Mouse (Mus musculus) heart, postnatal 25 days (tissue): ENCODE measurements around the gene Unc119b. TPM values are rescaled to one million over a fixed set of nuclear protein-coding genes. Genes with fewer than 3 reads are reported as not detected.
"Not testable (repeated sequence)": the region's sequence is repeated elsewhere in the genome, so short reads cannot be mapped to it uniquely, and the experiment has no call there.

Source experiments
- DNase-seq: peaks from one replicate; pipeline ENCODE4 v3.0.0; 2022; ENCODE audit warnings: low spot score
- intact Hi-C: fragments of 180-260 bp; cut with DNase I; formaldehyde crosslinking; loops from one replicate; pipeline ENCODE4 v1.15.1; 2025
- total RNA-seq, 2 experiments: library from RNA; stranded (reverse); gene quantifications; 2 replicates each; pipeline ENCODE4 v1.2.3; 2021

Gene Unc119b
- total RNA-seq, 2 experiments from 2014 or later = 18.9 to 21.9 TPM

DNA sequence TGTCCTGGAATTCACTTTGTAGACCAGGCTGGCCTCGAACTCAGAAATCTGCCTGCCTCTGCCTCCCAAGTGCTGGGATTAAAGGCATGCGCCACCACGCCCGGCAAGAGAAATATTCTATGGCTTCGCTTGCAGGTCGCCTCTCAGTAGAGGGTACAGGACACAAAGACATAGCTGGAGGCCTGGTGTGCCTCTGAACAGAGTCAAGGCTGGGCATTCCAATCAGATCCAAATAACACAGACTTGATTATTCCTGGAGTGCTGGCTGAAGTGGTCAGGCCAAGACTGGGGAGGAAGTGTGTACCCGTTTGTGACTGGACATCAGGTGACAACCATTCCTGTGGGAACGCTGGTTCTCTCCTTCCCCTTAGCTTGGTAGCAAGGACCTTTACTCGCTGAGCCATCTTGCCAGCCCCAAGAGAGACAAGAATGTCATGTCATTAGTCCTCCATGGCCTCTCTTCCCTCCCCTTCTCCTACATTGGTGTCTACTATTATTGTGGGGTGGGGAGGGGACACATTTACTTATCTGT, 7.5 kb upstream of the Unc119b start:
- intact Hi-C loops = no loop called here

DNA sequence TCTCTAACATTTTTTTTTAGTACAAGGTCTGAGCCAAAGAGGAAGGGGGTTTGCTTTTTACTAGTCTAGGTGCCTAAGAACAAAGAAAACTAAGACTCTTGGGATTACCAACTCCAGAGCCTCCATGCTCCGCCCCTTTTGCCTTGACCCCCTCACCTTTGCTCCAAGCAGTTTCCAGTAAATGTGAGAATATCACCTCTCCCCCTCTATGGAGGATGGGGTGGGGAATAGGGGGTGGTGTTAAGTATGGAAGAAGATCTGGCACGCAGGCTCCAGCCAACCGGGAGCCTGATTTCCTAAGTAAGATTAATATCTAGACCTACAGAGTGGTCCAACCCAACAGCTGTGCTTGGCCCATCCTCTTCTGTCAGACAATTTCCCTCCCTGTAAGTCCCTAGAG, 6.0 kb upstream of the Unc119b start:
- DNase-seq = no peak
- intact Hi-C loops = no loop called here

More for the DNA sequence above, 7.5 kb upstream of the Unc119b start:
- no peak for DNase-seq

DNA sequence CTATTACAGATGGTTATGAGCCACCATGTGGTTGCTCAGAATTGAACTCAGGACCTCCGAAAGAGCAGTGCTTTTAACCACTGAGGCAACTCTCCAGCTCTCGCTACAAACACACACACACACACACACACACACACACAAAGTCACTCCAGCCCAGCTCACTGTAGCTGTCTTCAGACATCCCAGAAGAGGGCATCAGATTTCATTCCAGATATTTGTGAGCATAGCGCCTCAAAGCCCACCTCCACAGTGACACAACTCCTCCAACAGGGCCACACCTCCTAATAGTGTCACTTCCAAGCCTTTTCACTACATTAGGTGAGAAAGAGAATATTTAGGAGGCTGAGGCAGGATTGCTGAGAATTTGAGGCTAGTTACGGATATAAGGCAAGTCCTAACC, 4.3 kb upstream of the Unc119b start:
- DNase-seq = no peak
- intact Hi-C loops = no loop called here

DNA sequence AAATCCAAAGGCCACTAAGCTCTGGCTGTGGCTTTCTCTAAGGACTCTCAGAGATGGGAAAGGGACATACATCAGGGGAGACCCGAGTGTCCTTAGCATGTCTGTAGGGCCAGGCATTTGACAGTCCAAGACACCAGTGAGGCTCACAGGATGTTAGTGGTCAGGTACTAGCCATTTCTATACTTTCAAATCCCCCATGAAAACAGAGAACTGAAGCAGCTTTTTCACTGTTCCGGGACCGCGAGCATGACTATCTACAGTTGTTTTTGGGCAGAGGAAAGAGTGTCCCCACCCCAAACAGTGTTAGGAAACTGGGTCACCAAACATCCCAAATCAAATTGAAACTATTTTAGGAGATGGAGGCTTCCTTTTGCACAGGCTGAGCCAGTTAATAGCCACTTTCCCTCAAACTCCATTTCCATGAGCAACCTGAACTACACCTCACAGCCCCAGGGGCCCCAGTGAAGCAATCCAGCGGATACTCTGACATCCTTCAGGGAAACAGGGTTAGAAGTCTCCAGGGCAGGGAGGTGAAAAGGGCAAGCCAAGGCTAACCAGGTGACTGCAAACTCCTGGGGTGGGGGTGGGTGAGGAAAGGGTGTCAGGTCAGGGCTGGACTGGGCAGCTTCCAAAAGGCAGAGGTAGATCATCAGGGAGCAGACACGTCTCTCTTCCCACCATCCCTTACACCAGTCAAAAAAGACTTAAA, 1.3 kb downstream of the Unc119b start:
- DNase-seq = no peak
- intact Hi-C loops = loop anchor here (5.0 kb wide), 1 partner anchor 214 kb away; the partner anchor contains the start of gene Cox6a1

DNA sequence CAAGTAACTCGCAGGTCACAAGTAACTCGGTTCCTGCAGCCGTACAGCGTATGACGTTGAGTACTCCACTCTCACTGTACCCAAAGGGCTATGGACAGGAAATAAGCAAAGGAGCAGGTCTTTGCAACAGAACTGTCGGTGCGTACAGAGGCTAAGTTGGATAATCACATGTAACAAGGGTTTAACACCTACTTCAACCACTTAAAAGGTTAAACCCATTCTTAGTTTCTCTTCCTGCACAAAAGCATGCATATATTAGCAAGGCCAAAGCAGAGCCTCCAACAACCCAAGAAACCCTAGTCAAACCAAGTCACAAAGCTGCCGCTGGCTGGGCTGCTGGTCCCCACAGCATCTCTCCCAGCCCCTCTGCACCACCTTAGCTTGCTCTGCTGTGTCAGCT, 2.3 kb downstream of the Unc119b start:
- no peak for DNase-seq
- intact Hi-C loops = loop anchor here (5.0 kb wide), 1 partner anchor 215 kb away; the partner anchor contains the start of gene Cox6a1

DNA sequence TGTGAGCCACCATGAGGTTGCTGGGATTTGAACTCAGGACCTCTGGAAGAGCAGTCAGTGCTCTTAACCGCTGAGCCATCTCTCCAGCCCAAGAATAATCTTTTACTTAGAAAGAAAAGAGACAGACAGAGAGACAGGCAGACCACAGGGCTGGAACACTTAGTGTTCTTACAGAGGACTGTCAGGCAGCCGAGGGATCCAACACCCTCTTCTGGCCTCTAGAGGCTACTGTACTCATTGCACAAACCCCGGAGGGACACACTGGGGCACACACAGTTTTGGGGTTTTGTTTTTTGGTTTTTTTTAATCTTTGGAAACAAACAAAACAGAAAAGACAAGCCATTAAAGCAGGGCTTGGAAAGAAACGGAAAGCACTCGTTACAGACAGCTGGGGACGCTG, 5.4 kb downstream of the Unc119b start:
- no peak for DNase-seq
- intact Hi-C loops = no loop called here

DNA sequence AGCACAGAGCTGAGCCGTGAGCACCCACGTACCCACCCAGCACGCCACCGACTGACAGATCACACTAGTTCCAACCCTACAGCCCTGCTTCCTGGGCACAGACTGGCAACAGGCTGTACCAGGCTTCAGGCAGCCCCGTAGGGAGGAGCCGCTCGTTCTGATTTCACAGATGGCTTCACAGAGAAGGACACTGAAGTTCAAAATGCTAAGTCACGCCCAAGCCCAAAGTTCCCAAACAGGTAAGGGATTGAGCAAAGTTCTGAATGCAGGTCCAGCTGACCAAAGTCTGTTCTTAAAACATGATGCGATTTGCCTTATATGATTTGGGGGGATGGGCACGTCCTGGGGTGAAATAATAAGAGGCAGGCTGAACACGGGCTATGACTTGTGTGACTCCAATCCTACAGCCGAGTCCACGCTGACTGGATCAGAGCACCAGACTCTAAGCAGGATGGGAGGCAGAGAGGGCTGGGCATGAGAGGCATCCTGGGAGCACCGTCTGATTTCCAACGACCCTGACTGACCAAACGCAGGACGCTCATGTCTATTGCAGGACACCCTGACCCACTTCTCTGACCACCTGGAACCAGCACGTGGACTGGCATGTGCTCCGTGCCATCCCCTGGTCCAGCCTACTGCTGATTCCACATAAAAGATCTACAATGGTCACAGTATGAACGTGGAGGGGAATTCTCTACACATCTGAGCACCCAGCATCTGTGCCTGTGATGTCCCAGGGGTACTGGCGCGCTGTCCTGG, 7.2 kb downstream of the Unc119b start:
- intact Hi-C loops = no loop called here
- DNase-seq = no peak

DNA sequence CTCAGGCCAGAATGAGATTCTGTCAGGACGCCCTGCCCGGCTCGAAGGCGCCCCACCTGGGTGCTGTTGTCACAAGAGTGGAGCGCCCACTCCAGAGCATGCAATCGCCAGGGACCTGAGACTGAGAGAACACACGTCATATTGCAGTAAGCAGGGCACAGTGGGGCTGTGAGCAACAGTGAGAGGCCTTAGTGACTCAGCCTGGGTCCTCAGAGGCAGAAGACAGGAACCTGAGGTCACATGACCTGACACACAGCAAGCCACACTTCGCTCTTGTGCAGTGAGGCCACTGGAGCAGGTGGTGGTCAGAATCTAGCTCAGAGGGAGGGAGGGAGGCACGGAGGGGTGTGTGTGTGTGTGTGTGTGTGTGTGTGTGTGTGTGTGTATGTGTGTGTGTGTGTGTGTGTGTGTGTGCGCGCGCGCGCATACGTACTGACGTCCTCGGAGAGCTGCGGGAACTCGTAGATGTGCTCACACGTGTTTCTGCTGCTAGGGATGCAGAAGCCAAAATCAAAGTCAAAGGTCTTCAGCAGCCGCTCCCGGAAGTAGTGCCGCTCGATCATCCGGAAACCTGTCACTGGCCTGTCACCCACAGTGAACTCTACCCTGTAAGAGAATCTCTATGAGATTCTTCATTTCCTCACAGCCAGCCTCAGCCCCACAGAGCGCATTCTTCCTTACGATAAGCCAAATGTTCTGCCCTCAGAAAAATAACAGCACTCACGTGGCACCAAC, 8.0 kb downstream of the Unc119b start:
- no peak for DNase-seq
- intact Hi-C loops = no loop called here

DNA sequence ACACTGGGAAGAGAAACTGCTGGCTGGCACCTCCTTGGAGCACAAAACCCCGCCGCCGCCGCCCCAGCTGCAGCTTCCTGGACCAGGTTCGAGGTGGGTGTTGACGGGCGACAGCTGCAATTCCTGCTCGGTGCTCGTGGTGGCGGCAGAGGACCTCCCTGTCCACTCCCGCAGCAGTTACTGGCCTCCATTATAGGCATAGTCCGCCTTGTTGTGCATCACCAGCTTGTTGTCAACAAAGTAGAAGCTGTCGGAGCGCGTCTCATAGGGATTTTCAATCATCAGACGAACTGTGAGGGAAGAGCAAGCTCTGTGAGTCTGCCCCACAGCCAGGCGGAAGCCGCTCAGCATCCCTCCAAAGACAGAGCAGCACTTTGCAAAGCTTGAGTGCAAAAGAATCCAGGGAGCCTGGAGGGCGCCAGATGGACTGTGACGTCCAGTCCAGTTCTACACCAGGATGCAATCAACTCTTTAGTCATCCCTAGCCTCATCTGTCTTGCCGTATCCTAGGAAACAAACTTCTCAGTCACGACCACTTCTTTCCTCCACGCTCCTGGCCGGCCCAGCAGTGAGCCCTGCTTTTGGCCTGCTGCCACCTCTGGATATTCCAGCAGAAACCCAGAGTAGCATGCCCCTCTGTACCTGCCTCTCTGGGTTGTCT, 9.4 kb downstream of the Unc119b start:
- DNase-seq = peak; percentile 72
- intact Hi-C loops = loop anchor here (1.0 to 2.0 kb wide), 3 partner anchors 37 to 111 kb away; no protein-coding TSS in a partner anchor

DNA sequence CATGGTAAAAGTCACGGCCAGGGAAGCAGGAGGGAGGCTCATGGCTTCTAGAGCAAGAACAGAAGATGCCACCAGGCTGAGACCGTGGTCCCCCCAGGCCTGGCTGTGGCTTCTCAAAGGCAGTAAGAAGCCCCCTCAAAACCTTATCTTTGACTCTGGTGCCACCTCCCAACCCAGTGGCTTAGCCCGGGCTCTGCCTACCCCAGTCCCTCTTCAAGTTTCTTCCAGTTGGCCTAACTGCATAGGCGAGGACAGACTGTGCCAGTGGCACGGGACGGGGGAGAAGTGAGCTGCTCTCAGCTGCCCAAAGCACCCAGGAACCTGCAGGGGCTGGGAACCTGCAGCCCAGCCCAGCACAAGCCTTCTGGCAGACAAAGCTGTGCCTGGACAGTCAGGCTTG, 10.1 kb downstream of the Unc119b start:
- DNase-seq = no peak
- intact Hi-C loops = loop anchor here (1.0 to 2.0 kb wide), 3 partner anchors 38 to 112 kb away; no protein-coding TSS in a partner anchor

DNA sequence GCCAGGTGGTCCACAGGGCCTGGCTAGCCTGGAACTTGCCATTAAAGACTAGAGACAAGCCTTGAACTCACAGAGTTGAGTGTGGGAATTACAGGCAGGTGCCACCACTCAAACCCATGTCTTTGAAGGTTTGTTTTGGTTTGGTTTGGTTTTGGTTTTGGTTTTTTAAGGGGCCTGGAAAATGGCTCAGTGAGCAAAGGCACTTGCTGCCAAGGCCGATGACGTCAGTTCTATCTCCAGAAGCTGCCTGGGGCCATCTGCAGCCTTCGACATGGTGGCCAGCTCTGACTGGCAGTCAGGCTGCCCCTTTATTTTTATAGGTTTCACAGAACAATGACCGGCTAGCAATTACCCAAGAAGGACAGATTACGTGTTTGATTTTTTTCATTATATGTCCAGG, 13.8 kb downstream of the Unc119b start:
- intact Hi-C loops = no loop called here
- no peak for DNase-seq

DNA sequence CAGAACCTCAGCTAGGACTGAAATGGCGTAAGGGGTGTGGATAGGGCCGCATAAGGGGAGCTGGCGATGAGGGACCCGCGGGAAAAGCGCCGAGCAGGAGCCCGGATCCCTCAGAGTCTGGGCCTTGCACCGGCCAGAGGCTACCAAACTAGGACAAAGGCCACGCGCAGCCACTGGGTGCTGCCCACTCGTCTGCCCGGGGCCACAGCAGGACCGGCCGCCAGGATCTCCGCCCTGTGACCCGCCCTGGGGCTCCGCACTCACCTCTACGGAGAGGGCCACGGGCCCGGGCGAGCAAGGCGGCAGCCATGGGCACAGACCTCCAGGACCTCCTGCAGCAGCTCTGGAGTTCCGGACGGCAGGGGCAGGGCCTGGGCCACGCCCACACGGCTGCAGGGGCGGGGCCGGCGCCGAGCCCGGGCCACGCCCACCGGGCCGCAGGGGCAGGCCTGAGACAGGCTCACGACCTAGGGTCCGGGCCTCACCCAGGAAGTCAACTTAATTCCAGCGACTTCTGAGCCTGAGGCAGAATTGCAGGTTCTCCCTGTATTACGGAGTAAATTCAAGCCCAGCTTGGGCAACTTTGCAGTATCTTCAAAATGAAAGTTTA, 15.7 kb downstream of the Unc119b start, which contains the start of gene Acads:
Acads (minus strand) TSS at position 386 of the 610 bp plus-strand sequence.
- peak; percentile 82 for DNase-seq
- intact Hi-C loops = no loop called here

DNA sequence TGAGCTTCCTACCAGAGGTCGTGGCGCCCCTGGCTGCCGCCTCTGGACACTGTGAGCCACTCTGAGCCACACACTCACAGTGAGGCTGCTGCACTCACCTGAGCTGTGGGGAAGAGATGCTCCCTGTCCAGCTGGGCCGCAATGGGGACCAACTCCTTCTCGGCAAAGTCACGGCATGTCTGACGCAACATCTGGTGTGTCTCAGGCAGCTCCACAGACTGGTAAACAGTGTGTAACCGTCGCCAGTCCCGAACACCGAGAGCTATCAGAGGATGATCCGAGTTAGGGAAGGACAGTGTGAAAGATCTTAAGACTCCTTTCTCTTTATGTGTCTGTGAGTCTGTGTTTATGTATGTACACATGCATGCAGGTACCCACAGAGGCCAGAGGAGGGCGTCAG, 17.3 kb downstream of the Unc119b start:
- no peak for DNase-seq
- intact Hi-C loops = no loop called here

DNA sequence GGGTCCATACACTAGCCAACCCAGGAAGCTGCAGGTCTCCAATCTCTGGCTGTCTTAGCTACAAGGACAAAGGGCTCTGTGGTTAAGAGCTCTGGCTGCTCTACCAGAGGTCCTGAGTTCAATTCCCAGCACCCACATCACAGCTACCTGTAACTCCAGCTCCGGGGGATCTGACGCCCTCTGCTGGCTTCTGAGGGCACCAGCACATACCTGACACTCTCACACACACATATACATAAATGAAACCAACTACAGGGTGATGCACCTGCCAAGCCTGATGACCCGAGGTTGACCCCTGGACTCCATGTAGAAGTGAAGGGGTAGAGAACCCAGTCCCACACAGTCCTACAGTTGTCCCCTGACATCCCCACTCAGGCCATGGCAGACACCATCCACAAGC, 18.3 kb downstream of the Unc119b start:
- DNase-seq = no peak
- intact Hi-C loops = no loop called here

DNA sequence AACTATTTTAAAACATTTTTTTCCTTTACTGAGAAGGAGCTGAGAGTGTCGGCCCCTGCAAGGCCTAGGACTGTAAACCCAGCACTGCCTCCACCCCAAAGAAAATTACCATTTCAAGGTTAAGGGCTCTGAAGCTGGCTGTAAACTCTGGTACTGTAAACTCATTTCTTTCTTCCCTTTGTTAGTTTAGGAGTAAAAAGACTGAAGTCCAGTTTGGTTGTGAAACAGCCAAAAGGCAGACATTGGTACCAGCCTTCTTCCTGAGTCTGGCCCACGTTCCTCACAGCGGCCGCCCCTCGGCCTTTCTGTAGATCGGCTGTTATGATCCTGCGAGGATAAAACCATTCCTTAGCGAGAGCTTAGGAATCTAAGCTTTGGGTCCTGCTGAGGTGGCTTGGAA, 20.3 kb downstream of the Unc119b start:
- intact Hi-C loops = no loop called here
- DNase-seq = no peak

DNA sequence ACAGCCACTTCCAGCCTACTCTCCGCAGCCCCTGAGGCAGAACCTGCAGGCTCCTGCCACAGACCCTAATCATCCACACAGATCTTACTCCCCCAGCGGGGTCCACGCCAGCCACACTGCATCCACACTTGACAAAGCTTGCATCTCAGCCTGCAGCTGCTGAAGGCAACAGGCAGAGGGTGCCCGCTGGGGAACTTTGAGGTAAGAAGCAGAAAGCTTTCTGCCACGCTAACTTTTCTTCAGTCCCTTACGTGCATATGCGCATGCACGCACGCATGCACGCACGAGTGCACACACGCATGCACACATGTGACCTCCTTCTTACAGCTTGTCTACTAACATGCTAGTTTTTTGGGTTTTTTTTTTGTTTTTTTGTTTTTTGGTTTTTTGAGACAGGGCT, 21.5 kb downstream of the Unc119b start:
- DNase-seq = no peak
- intact Hi-C loops = no loop called here

DNA sequence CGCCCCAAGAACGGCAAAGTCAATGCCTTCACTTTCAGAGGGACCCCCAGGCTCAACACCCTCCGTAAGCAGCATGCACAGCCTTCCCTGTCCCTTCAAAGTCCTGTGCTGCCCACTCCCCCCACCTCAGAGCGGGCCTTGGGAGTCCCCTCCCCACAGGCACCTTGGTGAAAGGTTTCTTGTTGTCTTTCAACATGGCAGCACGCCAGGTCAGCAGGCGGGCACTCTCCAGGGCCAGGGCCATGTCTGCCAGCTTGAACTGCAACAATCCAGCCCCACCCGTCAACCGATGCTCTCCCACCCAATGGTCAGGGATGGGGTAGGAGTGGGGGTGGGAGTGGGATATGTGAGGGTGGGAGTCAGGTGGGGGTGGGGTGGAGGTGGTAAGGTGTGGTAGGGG, 23.6 kb downstream of the Unc119b start:
- intact Hi-C loops = no loop called here
- no peak for DNase-seq

DNA sequence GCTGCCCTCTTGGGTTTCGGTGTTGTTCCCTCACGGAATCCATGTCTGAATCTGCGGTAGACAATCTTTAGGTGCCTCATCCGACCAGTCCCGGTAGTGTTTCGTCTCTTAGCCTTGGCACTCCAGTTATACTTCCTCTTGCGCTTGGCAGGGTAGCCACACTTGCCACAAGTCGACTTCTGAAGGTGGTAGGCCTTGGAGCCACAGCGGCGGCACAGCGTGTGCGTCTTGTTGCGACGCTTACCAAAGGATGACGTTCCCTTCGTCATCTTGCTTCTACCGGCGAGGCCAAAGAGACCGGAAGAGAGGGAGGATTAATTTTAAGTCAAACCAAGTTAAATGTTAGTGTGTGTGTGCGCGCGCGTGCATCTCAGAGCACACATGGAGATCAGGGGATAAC, 31.5 kb downstream of the Unc119b start:
- intact Hi-C loops = not testable (repeated sequence)

DNA sequence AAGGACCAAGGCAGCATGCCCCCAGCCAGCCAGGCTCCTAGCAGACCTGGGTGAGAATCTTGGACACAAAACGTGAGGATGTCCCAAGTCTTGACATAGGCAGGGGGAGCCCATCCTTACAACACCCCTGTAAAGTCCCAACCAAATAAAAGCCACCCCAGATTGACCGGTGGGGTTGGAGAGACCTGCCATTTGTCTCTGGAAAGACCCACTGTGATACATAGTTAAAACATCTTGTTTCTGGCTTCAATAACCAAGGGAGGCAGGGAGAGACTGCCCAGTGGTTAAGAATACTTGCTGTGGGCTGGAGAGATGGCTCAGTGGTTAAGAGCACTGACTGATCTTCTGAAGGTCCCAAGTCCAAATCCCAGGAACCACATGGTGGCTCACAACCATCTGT, 32.5 kb downstream of the Unc119b start:
- DNase-seq = no peak
- intact Hi-C loops = no loop called here

More for the DNA sequence above, 31.5 kb downstream of the Unc119b start:
- not testable (repeated sequence) for DNase-seq
